Mouse (Mus musculus): Measurements from ENCODE around the gene Rap1gap.

The Rap1gap gene

GRCm38 (mm10) chr4:137744433-137744918, 80.0 kb downstream of the Rap1gap start:
- peak in 1 of 2 experiments; percentile 45 for DNase-seq (ENCODE audit: low spot score in 2 of 2)

- DNase-seq (ENCODE audit: low spot score in 2 of 2) = no peak
These were observed 82.6 kb downstream of the Rap1gap start for GRCm38 (mm10) chr4:137747091-137747490.

- DNase-seq (ENCODE audit: low spot score in 2 of 2) = no peak
These were observed 83.1 kb downstream of the Rap1gap start for GRCm38 (mm10) chr4:137747590-137747989.

- DNase-seq (ENCODE audit: low spot score in 2 of 2) = no peak
These were observed 84.2 kb downstream of the Rap1gap start for GRCm38 (mm10) chr4:137748726-137749125.

- no peak for DNase-seq (ENCODE audit: low spot score in 2 of 2)
These were observed 85.2 kb downstream of the Rap1gap start for GRCm38 (mm10) chr4:137749680-137750079.

- DNase-seq (ENCODE audit: low spot score in 2 of 2) = no peak
These were observed 85.6 kb downstream of the Rap1gap start for GRCm38 (mm10) chr4:137750121-137750520.

- DNase-seq (ENCODE audit: low spot score in 2 of 2) = no peak
These were observed 86.8 kb downstream of the Rap1gap start for GRCm38 (mm10) chr4:137751310-137751709.

- no peak for DNase-seq (ENCODE audit: low spot score in 2 of 2)
These were observed 87.2 kb downstream of the Rap1gap start for GRCm38 (mm10) chr4:137751717-137752116.

- no peak for DNase-seq (ENCODE audit: low spot score in 2 of 2)
These were observed 87.9 kb downstream of the Rap1gap start for GRCm38 (mm10) chr4:137752471-137752870.

GRCm38 (mm10) chr4:137753199-137753598, 88.7 kb downstream of the Rap1gap start:
- no peak for DNase-seq (ENCODE audit: low spot score in 2 of 2)

GRCm38 (mm10) chr4:137754446-137754845, 89.9 kb downstream of the Rap1gap start:
- DNase-seq (ENCODE audit: low spot score in 2 of 2) = no peak

GRCm38 (mm10) chr4:137762886-137763285, 98.4 kb downstream of the Rap1gap start:
- no peak for DNase-seq (ENCODE audit: low spot score in 2 of 2)

GRCm38 (mm10) chr4:137763920-137764495, 99.5 kb downstream of the Rap1gap start:
- no peak for DNase-seq (ENCODE audit: low spot score in 2 of 2)

GRCm38 (mm10) chr4:137764621-137765020, 100.1 kb downstream of the Rap1gap start:
- DNase-seq (ENCODE audit: low spot score in 2 of 2) = no peak

- peak; percentile 40 to 63 for DNase-seq (ENCODE audit: low spot score in 2 of 2)
These were observed 101.0 kb downstream of the Rap1gap start for GRCm38 (mm10) chr4:137765554-137765971.

- DNase-seq (ENCODE audit: low spot score in 2 of 2) = no peak
These were observed 101.8 kb downstream of the Rap1gap start for GRCm38 (mm10) chr4:137766365-137766764.

- DNase-seq (ENCODE audit: low spot score in 2 of 2) = no peak
These were observed 103.9 kb downstream of the Rap1gap start for GRCm38 (mm10) chr4:137768381-137768780.

- no peak for DNase-seq (ENCODE audit: low spot score in 2 of 2)
These were observed 104.3 kb downstream of the Rap1gap start for GRCm38 (mm10) chr4:137768831-137769230.

- no peak for DNase-seq (ENCODE audit: low spot score in 2 of 2)
These were observed 105.1 kb downstream of the Rap1gap start for GRCm38 (mm10) chr4:137769635-137770034.

- DNase-seq (ENCODE audit: low spot score in 2 of 2) = no peak
These were observed 106.5 kb downstream of the Rap1gap start for GRCm38 (mm10) chr4:137770901-137771612.

GRCm38 (mm10) chr4:137771749-137772148, 107.2 kb downstream of the Rap1gap start:
- no peak for DNase-seq (ENCODE audit: low spot score in 2 of 2)

GRCm38 (mm10) chr4:137772438-137773056, 108.0 kb downstream of the Rap1gap start:
- DNase-seq (ENCODE audit: low spot score in 2 of 2) = no peak
